Mouse (Mus musculus) heart, embryonic 11.5 days (tissue): ENCODE results near the gene Nanos2. TPM values are rescaled to one million over a fixed set of nuclear protein-coding genes. Genes with fewer than 3 reads are reported as not detected.

Experiments used
- ATAC-seq: fragments of 200-750 bp; cut with Nextera tagmentation; replicated peaks from 2 replicates; pipeline ENCODE4 v1.8.0; 2017; ENCODE audit warnings: moderate library complexity; ENCODE audit not compliant: insufficient number of reproducible peaks, low FRiP score, low TSS enrichment
- H3K27ac ChIP-seq: fragments of 300-500 bp; sonication (generic); 2 replicates; pipeline ENCODE4 v1.5.1; 2014; ENCODE audit warnings: mild to moderate bottlenecking, low read depth, low read length
- H3K27me3 ChIP-seq: fragments of 300-500 bp; sonication (generic); 2 replicates; pipeline ENCODE4 v1.6.1; 2014; ENCODE audit warnings: mild to moderate bottlenecking, low read length, mixed read lengths; ENCODE audit not compliant: control insufficient read depth, insufficient read depth
- H3K36me3 ChIP-seq: fragments of 300-500 bp; sonication (generic); 2 replicates; pipeline ENCODE4 v1.6.1; 2014; ENCODE audit warnings: mild to moderate bottlenecking, low read length, moderate library complexity, mixed read lengths; ENCODE audit not compliant: control insufficient read depth, insufficient read depth
- H3K4me1 ChIP-seq: fragments of 300-500 bp; sonication (generic); 2 replicates; pipeline ENCODE4 v1.6.1; 2014; ENCODE audit warnings: low read length; ENCODE audit not compliant: control insufficient read depth, insufficient read depth
- H3K4me2 ChIP-seq: fragments of 300-500 bp; sonication (generic); 2 replicates; pipeline ENCODE4 v1.6.1; 2014; ENCODE audit warnings: mild to moderate bottlenecking, moderate library complexity
- H3K4me3 ChIP-seq: fragments of 300-500 bp; sonication (generic); 2 replicates; pipeline ENCODE4 v1.5.1; 2014; ENCODE audit warnings: low read depth, low read length
- H3K9ac ChIP-seq: fragments of 300-500 bp; sonication (generic); 2 replicates; pipeline ENCODE4 v1.6.1; 2014; ENCODE audit warnings: mild to moderate bottlenecking, low read depth, low read length, moderate library complexity
- H3K9me3 ChIP-seq: fragments of 300-500 bp; sonication (generic); replicated peaks from 2 replicates; pipeline ENCODE4 v1.6.1; 2016; ENCODE audit warnings: low read length; ENCODE audit not compliant: control insufficient read depth
- WGBS: fragments of 180-500 bp; shearing (Covaris S2); extraction: QIAGEN DNeasy Blood & Tissue Kit; methylation state at CpG from one replicate; pipeline ENCODE4 v1.1.7; 2014; ENCODE audit not compliant: insufficient replicate concordance; 5-methylcytosine and 5-hydroxymethylcytosine counted together
- polyA plus RNA-seq: library from polyadenylated mRNA; unstranded; fragments of >200 nt; fragmentation: Nextera tagmentation; extraction: Ambion mirVana; gene quantifications from 2 replicates; pipeline ENCODE4 v1.2.1, GENCODE M21; 2014

Gene Nanos2
- polyA plus RNA-seq, 1 experiment from 2014 or later = not detected

- 86% methylated on average over 5 of the region's 5 CpGs for WGBS
Observed at GRCm38 (mm10) chr7:18993036-18993435, 5.8 kb downstream of the Nanos2 start.

GRCm38 (mm10) chr7:18998835-18999234 lies 11.6 kb downstream of the Nanos2 start:
- WGBS = 43% methylated on average over 9 of the region's 9 CpGs
- ATAC-seq = no peak
- peaks cover 5% of the 10 kb centered on the region; the same call in 1 of the 2 replicates for H3K4me1 ChIP-seq
- H3K9ac ChIP-seq = no peak overlapping the region
- H3K27me3 ChIP-seq = peaks cover 4% of the 10 kb centered on the region; the same call in 1 of the 2 replicates
- no peaks in the 10 kb centered on the region for H3K36me3 ChIP-seq
- no peak overlapping the region for H3K27ac ChIP-seq
- H3K4me3 ChIP-seq = no peak overlapping the region
- H3K9me3 ChIP-seq = no peaks in the 10 kb centered on the region
- no peak overlapping the region for H3K4me2 ChIP-seq

More at GRCm38 (mm10) chr7:18993036-18993435, 5.8 kb downstream of the Nanos2 start:
- no peak for ATAC-seq
- H3K9ac ChIP-seq = no peak overlapping the region
- no peak overlapping the region for H3K4me3 ChIP-seq
- H3K27ac ChIP-seq = no peak overlapping the region
- H3K4me2 ChIP-seq = no peak overlapping the region
- H3K4me1 ChIP-seq = peaks cover 12% of the 10 kb centered on the region; the same call in 1 of the 2 replicates
- H3K36me3 ChIP-seq = no peaks in the 10 kb centered on the region
- no peaks in the 10 kb centered on the region for H3K9me3 ChIP-seq
- peaks cover 26% of the 10 kb centered on the region for H3K27me3 ChIP-seq

- 40% methylated on average over 10 of the region's 10 CpGs for WGBS
- H3K27ac ChIP-seq = peak overlapping the region; percentile 37
Observed at GRCm38 (mm10) chr7:19000421-19000820, 13.2 kb downstream of the Nanos2 start.

GRCm38 (mm10) chr7:19001066-19001806 lies 14.0 kb downstream of the Nanos2 start:
- Histone ChIP-seq H3K9ac (peak overlapping the region; percentile 78), H3K27ac (peak overlapping the region; percentile 37), H3K4me1 (peaks cover 24% of the 10 kb centered on the region), H3K36me3 (0 out of 2 replicates have a peak, but pooled peaks cover 6% of the 10 kb centered on the region), H3K4me3 (peak overlapping the region; percentile 50), H3K27me3 (no peaks in the 10 kb centered on the region), H3K4me2 (peak overlapping the region; percentile 68), H3K9me3 (no peaks in the 10 kb centered on the region)
- ATAC-seq = no peak
- WGBS = 31% methylated on average over 18 of the region's 18 CpGs

More at GRCm38 (mm10) chr7:19000421-19000820, 13.2 kb downstream of the Nanos2 start:
- H3K27me3 ChIP-seq = no peaks in the 10 kb centered on the region
- ATAC-seq = no peak
- H3K9ac ChIP-seq = peak overlapping the region; percentile 78
- peak overlapping the region; percentile 68 for H3K4me2 ChIP-seq
- H3K4me1 ChIP-seq = peaks cover 16% of the 10 kb centered on the region
- H3K9me3 ChIP-seq = no peaks in the 10 kb centered on the region
- 0 out of 2 replicates have a peak, but pooled peaks cover 2% of the 10 kb centered on the region for H3K36me3 ChIP-seq
- H3K4me3 ChIP-seq = peak overlapping the region; percentile 50

GRCm38 (mm10) chr7:19001807-19002085 lies 14.5 kb downstream of the Nanos2 start:
- H3K4me3 ChIP-seq = 0 out of 2 replicates have a peak overlapping the region, but pooled peaks have one; percentile 4
- ATAC-seq = no peak
- H3K4me1 ChIP-seq = peaks cover 26% of the 10 kb centered on the region
- no peaks in the 10 kb centered on the region for H3K9me3 ChIP-seq
- 67% methylated on average over 3 of the region's 3 CpGs for WGBS
- H3K27me3 ChIP-seq = no peaks in the 10 kb centered on the region
- peak overlapping the region; percentile 15; the same call in 1 of the 2 replicates for H3K27ac ChIP-seq
- no peak overlapping the region for H3K9ac ChIP-seq
- H3K4me2 ChIP-seq = peak overlapping the region; percentile 68
- peaks cover 6% of the 10 kb centered on the region; the same call in 1 of the 2 replicates for H3K36me3 ChIP-seq

GRCm38 (mm10) chr7:19002115-19002514 lies 14.9 kb downstream of the Nanos2 start:
- no peak for ATAC-seq
- H3K9ac ChIP-seq = peak overlapping the region; percentile 80
- peak overlapping the region; percentile 75 for H3K4me2 ChIP-seq
- no peaks in the 10 kb centered on the region for H3K27me3 ChIP-seq
- no peaks in the 10 kb centered on the region for H3K9me3 ChIP-seq
- peaks cover 29% of the 10 kb centered on the region for H3K4me1 ChIP-seq
- peak overlapping the region; percentile 4; the same call in 1 of the 2 replicates for H3K4me3 ChIP-seq
- peak overlapping the region; percentile 15; the same call in 1 of the 2 replicates for H3K27ac ChIP-seq
- WGBS = 30% methylated on average over 4 of the region's 4 CpGs
- H3K36me3 ChIP-seq = peaks cover 10% of the 10 kb centered on the region; the same call in 1 of the 2 replicates

GRCm38 (mm10) chr7:19002848-19003498 lies 15.8 kb downstream of the Nanos2 start:
- peaks cover 10% of the 10 kb centered on the region; the same call in 1 of the 2 replicates for H3K36me3 ChIP-seq
- H3K4me2 ChIP-seq = peak overlapping the region; percentile 75
- 0 out of 2 replicates have a peak, but pooled peaks have one; percentile 36 for ATAC-seq
- WGBS = 3% methylated on average over 17 of the region's 17 CpGs
- H3K27me3 ChIP-seq = no peaks in the 10 kb centered on the region
- peak overlapping the region; percentile 38 for H3K4me3 ChIP-seq
- H3K9ac ChIP-seq = peak overlapping the region; percentile 80
- peaks cover 29% of the 10 kb centered on the region for H3K4me1 ChIP-seq
- no peaks in the 10 kb centered on the region for H3K9me3 ChIP-seq
- peak overlapping the region; percentile 66 for H3K27ac ChIP-seq

- under 1% methylated on average over 90 of the region's 90 CpGs for WGBS
Observed at GRCm38 (mm10) chr7:19003902-19004630, 16.9 kb downstream of the Nanos2 start, which contains the start of gene Irf2bp1. TSS of gene Irf2bp1 (plus strand) at chr7:19004044.

More at GRCm38 (mm10) chr7:19003902-19004630, 16.9 kb downstream of the Nanos2 start, which contains the start of gene Irf2bp1:
- Histone ChIP-seq H3K4me2 (peak within 1 kb of the TSS; percentile 100), H3K9ac (peak within 1 kb of the TSS; percentile 91), H3K4me3 (peak within 1 kb of the TSS; percentile 85), H3K27me3 (no peaks in the 10 kb centered on the region), H3K27ac (peak within 1 kb of the TSS; percentile 88), H3K36me3 (peaks cover 10% of the 10 kb centered on the region; the same call in 1 of the 2 replicates), H3K4me1 (peaks cover 29% of the 10 kb centered on the region), H3K9me3 (no peaks in the 10 kb centered on the region)
- peak; percentile 46 for ATAC-seq
